Mouse (Mus musculus): Measurements from ENCODE around the gene Olfr111. TPM values are rescaled to one million over a fixed set of nuclear protein-coding genes. Genes with fewer than 3 reads are reported as not detected.

Olfr111 gene
- total and polyA plus RNA-seq, 3 experiments: not detected

- H3K9me3 ChIP-seq (replicated peaks; ENCODE audit: low read length): no peaks in the 10 kb centered on the region
- H3K79me2 ChIP-seq (replicated peaks; ENCODE audit: control insufficient read depth, extremely low read depth, insufficient read depth, poor library complexity, severe bottlenecking): no peaks in the 10 kb centered on the region
- H3K4me1 ChIP-seq (ENCODE audit: control insufficient read depth in 1 of 2, insufficient read depth in 2 of 2): no peaks in the 10 kb centered on the region
- in situ Hi-C loops (cut with MboI; ENCODE audit: low pct_ligation_motif_present, low pct_unique_long_range_greater_than_20kb, low sequenced_read_pairs): no loop called here
- no peak for TF ChIP-seq JUND (conservative IDR thresholded peaks at IDR 0.05; ENCODE audit: low read depth, low read length)
- no peak for TF ChIP-seq IRF4 (IDR thresholded peaks at IDR 0.05; ENCODE audit: low read depth, low read length)
- TF ChIP-seq EP300 (IDR thresholded peaks at IDR 0.05; ENCODE audit: low read length): no peak
- TF ChIP-seq ELF1 (IDR thresholded peaks at IDR 0.05; ENCODE audit: low read depth, low read length): no peak
- no peak for TF ChIP-seq MAZ (IDR thresholded peaks at IDR 0.05; ENCODE audit: low read depth, low read length)
- no peak for TF ChIP-seq HCFC1 (IDR thresholded peaks at IDR 0.05; ENCODE audit: low read depth, low read length)
- TF ChIP-seq MYC (IDR thresholded peaks at IDR 0.05; ENCODE audit: low read depth, low read length): no peak
- no peak for TF ChIP-seq ZNF384 (IDR thresholded peaks at IDR 0.05; ENCODE audit: low read depth, low read length)
- no peak within 1 kb of the TSS for H3K9ac ChIP-seq (ENCODE audit: insufficient read depth, low read depth)
- H3K36me3 ChIP-seq (replicated peaks in 1 of 2; ENCODE audit: control insufficient read depth in 1 of 2, insufficient read depth in 1 of 2, low read length in 1 of 2): no peaks in the 10 kb centered on the region
- no peak within 1 kb of the TSS for H3K4me2 ChIP-seq (ENCODE audit: insufficient read depth, low read depth, poor library complexity, severe bottlenecking)
- no peak within 1 kb of the TSS for H3K4me3 ChIP-seq (replicated peaks in 1 of 3; ENCODE audit: low read depth in 2 of 3, low read length in 2 of 3, poor library complexity in 1 of 3)
- H3K27ac ChIP-seq (ENCODE audit: insufficient read depth, low read depth): no peak within 1 kb of the TSS
- dilution Hi-C loops (cut with MboI; ENCODE audit: extremely low pct_ligation_motif_present, extremely low pct_unique_long_range_greater_than_20kb, low sequenced_read_pairs): no loop called here
- no peak for DNase-seq (ENCODE audit: extremely low read depth)
- H3K27me3 ChIP-seq (replicated peaks): no peaks in the 10 kb centered on the region
Observed at GRCm38 (mm10) chr17:37569351-37569750, 61.5 kb downstream of the Olfr111 start, which contains the start of gene Olfr112. TSS of gene Olfr112 (minus strand) at chr17:37569451.

- Histone ChIP-seq H3K9ac (ENCODE audit: insufficient read depth, low read depth) (no peak within 1 kb of the TSS), H3K27ac (ENCODE audit: insufficient read depth, low read depth) (no peak within 1 kb of the TSS), H3K36me3 (replicated peaks in 1 of 2; ENCODE audit: control insufficient read depth in 1 of 2, insufficient read depth in 1 of 2, low read length in 1 of 2) (no peaks in the 10 kb centered on the region), H3K79me2 (replicated peaks; ENCODE audit: control insufficient read depth, extremely low read depth, insufficient read depth, poor library complexity, severe bottlenecking) (no peaks in the 10 kb centered on the region), H3K4me1 (ENCODE audit: control insufficient read depth in 1 of 2, insufficient read depth in 2 of 2) (no peaks in the 10 kb centered on the region), H3K4me2 (ENCODE audit: insufficient read depth, low read depth, poor library complexity, severe bottlenecking) (no peak within 1 kb of the TSS), H3K9me3 (replicated peaks; ENCODE audit: low read length) (peaks cover 2% of the 10 kb centered on the region), H3K27me3 (replicated peaks) (no peaks in the 10 kb centered on the region), H3K4me3 (replicated peaks in 1 of 3; ENCODE audit: low read depth in 2 of 3, low read length in 2 of 3, poor library complexity in 1 of 3) (no peak within 1 kb of the TSS)
- no peak for DNase-seq (ENCODE audit: extremely low read depth)
- dilution Hi-C loops (cut with MboI; ENCODE audit: extremely low pct_ligation_motif_present, extremely low pct_unique_long_range_greater_than_20kb, low sequenced_read_pairs): no loop called here
- TF ChIP-seq USF1 (IDR thresholded peaks at IDR 0.05; ENCODE audit: low read depth, low read length) (no peak), TCF12 (IDR thresholded peaks at IDR 0.05; ENCODE audit: low read depth, low read length) (no peak), SIN3A (IDR thresholded peaks at IDR 0.05; ENCODE audit: low read length) (no peak), GABPA (IDR thresholded peaks at IDR 0.05; ENCODE audit: insufficient replicate concordance, low read depth, low read length) (no peak), CHD2 (IDR thresholded peaks at IDR 0.05; ENCODE audit: low read length) (no peak), MXI1 (IDR thresholded peaks at IDR 0.05; ENCODE audit: low read depth, low read length) (no peak), ETS1 (conservative IDR thresholded peaks at IDR 0.05; ENCODE audit: low read depth, low read length) (no peak), E2F4 (IDR thresholded peaks at IDR 0.05; ENCODE audit: insufficient replicate concordance, low read depth, low read length) (no peak), MYC (IDR thresholded peaks at IDR 0.05; ENCODE audit: low read depth, low read length) (no peak), MAFK (IDR thresholded peaks at IDR 0.05; ENCODE audit: insufficient replicate concordance, low read length) (no peak), RAD21 (IDR thresholded peaks at IDR 0.05; ENCODE audit: low read depth, low read length) (no peak), KAT2A (IDR thresholded peaks at IDR 0.05; ENCODE audit: insufficient replicate concordance, low read length) (no peak), ZKSCAN1 (IDR thresholded peaks at IDR 0.05; ENCODE audit: borderline replicate concordance, low read depth, low read length) (no peak), USF2 (conservative IDR thresholded peaks at IDR 0.05; ENCODE audit: low read depth, low read length) (no peak)
- in situ Hi-C loops (cut with MboI; ENCODE audit: low pct_ligation_motif_present, low pct_unique_long_range_greater_than_20kb, low sequenced_read_pairs): no loop called here
Observed at GRCm38 (mm10) chr17:37577563-37577962, 69.7 kb downstream of the Olfr111 start, which contains the start of gene Olfr113. TSS of gene Olfr113 (minus strand) at chr17:37577663.

Other genes with a start within 250 kb of the Olfr111 start
Only the 20 nearest of the 24 such genes appear.
- not detected in 2 replicates for gene Olfr101, start 203.7 kb upstream of the Olfr111 start, total RNA-seq (2012; rRNA removed)
- gene Olfr101, start 203.7 kb upstream of the Olfr111 start, total RNA-seq (2014; rRNA removed): not detected in 2 replicates
- gene Olfr101, start 203.7 kb upstream of the Olfr111 start, polyA plus RNA-seq (2012; ENCODE audit: insufficient read length, low read depth): 0.21 and 0.27 TPM in 2 replicates
- gene Olfr102, start 191.0 kb upstream of the Olfr111 start, total RNA-seq (2012; rRNA removed): not detected in 2 replicates
- not detected in 2 replicates for gene Olfr102, start 191.0 kb upstream of the Olfr111 start, total RNA-seq (2014; rRNA removed)
- gene Olfr102, start 191.0 kb upstream of the Olfr111 start, polyA plus RNA-seq (2012; ENCODE audit: insufficient read length, low read depth): not detected in 2 replicates
- not detected in 2 replicates for gene Olfr103, start 168.3 kb upstream of the Olfr111 start, total RNA-seq (2012; rRNA removed)
- gene Olfr103, start 168.3 kb upstream of the Olfr111 start, total RNA-seq (2014; rRNA removed): not detected in 2 replicates
- not detected in 2 replicates for gene Olfr103, start 168.3 kb upstream of the Olfr111 start, polyA plus RNA-seq (2012; ENCODE audit: insufficient read length, low read depth)
- not detected in 2 replicates for gene Olfr104-ps, start 148.4 kb upstream of the Olfr111 start, total RNA-seq (2012; rRNA removed)
- not detected in 2 replicates for gene Olfr104-ps, start 148.4 kb upstream of the Olfr111 start, total RNA-seq (2014; rRNA removed)
- not detected in 2 replicates for gene Olfr104-ps, start 148.4 kb upstream of the Olfr111 start, polyA plus RNA-seq (2012; ENCODE audit: insufficient read length, low read depth)
- gene Olfr105-ps, start 129.0 kb upstream of the Olfr111 start, total RNA-seq (2012; rRNA removed): not detected in 2 replicates
- not detected in 2 replicates for gene Olfr105-ps, start 129.0 kb upstream of the Olfr111 start, total RNA-seq (2014; rRNA removed)
- gene Olfr105-ps, start 129.0 kb upstream of the Olfr111 start, polyA plus RNA-seq (2012; ENCODE audit: insufficient read length, low read depth): not detected in 2 replicates
- not detected in 2 replicates for gene Olfr106-ps, start 117.6 kb upstream of the Olfr111 start, total RNA-seq (2012; rRNA removed)
- not detected in 2 replicates for gene Olfr106-ps, start 117.6 kb upstream of the Olfr111 start, total RNA-seq (2014; rRNA removed)
- gene Olfr106-ps, start 117.6 kb upstream of the Olfr111 start, polyA plus RNA-seq (2012; ENCODE audit: insufficient read length, low read depth): not detected in 2 replicates
- gene Olfr107, start 108.8 kb upstream of the Olfr111 start, total RNA-seq (2012; rRNA removed): not detected in 2 replicates
- gene Olfr107, start 108.8 kb upstream of the Olfr111 start, total RNA-seq (2014; rRNA removed): not detected in 2 replicates
- gene Olfr107, start 108.8 kb upstream of the Olfr111 start, polyA plus RNA-seq (2012; ENCODE audit: insufficient read length, low read depth): 0.05 TPM in 1 of 2 replicates, not detected in the other
- gene Olfr108, start 62.5 kb upstream of the Olfr111 start, total RNA-seq (2012; rRNA removed): not detected in 2 replicates
- not detected in 2 replicates for gene Olfr108, start 62.5 kb upstream of the Olfr111 start, total RNA-seq (2014; rRNA removed)
- gene Olfr108, start 62.5 kb upstream of the Olfr111 start, polyA plus RNA-seq (2012; ENCODE audit: insufficient read length, low read depth): not detected in 2 replicates
- not detected in 2 replicates for gene Olfr109, start 49.1 kb upstream of the Olfr111 start, total RNA-seq (2012; rRNA removed)
- not detected in 2 replicates for gene Olfr109, start 49.1 kb upstream of the Olfr111 start, total RNA-seq (2014; rRNA removed)
- not detected in 2 replicates for gene Olfr109, start 49.1 kb upstream of the Olfr111 start, polyA plus RNA-seq (2012; ENCODE audit: insufficient read length, low read depth)
- gene H2-M2, start 24.5 kb upstream of the Olfr111 start, total RNA-seq (2012; rRNA removed): not detected in 2 replicates
- not detected in 2 replicates for gene H2-M2, start 24.5 kb upstream of the Olfr111 start, total RNA-seq (2014; rRNA removed)
- gene H2-M2, start 24.5 kb upstream of the Olfr111 start, polyA plus RNA-seq (2012; ENCODE audit: insufficient read length, low read depth): 2.1 and 2.9 TPM in 2 replicates
- not detected in 2 replicates for gene Olfr110, start 15.6 kb upstream of the Olfr111 start, total RNA-seq (2012; rRNA removed)
- not detected in 2 replicates for gene Olfr110, start 15.6 kb upstream of the Olfr111 start, total RNA-seq (2014; rRNA removed)
- not detected in 2 replicates for gene Olfr110, start 15.6 kb upstream of the Olfr111 start, polyA plus RNA-seq (2012; ENCODE audit: insufficient read length, low read depth)
- not detected in 2 replicates for gene Olfr112, start 61.4 kb downstream of the Olfr111 start, total RNA-seq (2012; rRNA removed)
- gene Olfr112, start 61.4 kb downstream of the Olfr111 start, total RNA-seq (2014; rRNA removed): not detected in 2 replicates
- gene Olfr112, start 61.4 kb downstream of the Olfr111 start, polyA plus RNA-seq (2012; ENCODE audit: insufficient read length, low read depth): not detected in 2 replicates
- not detected in 2 replicates for gene Olfr113, start 69.6 kb downstream of the Olfr111 start, total RNA-seq (2012; rRNA removed)
- not detected in 2 replicates for gene Olfr113, start 69.6 kb downstream of the Olfr111 start, total RNA-seq (2014; rRNA removed)
- gene Olfr113, start 69.6 kb downstream of the Olfr111 start, polyA plus RNA-seq (2012; ENCODE audit: insufficient read length, low read depth): not detected in 2 replicates
- not detected in 2 replicates for gene Olfr114, start 84.7 kb downstream of the Olfr111 start, total RNA-seq (2012; rRNA removed)
- not detected in 2 replicates for gene Olfr114, start 84.7 kb downstream of the Olfr111 start, total RNA-seq (2014; rRNA removed)
- gene Olfr114, start 84.7 kb downstream of the Olfr111 start, polyA plus RNA-seq (2012; ENCODE audit: insufficient read length, low read depth): not detected in 2 replicates
- not detected in 2 replicates for gene Olfr115, start 119.1 kb downstream of the Olfr111 start, total RNA-seq (2012; rRNA removed)
- not detected in 2 replicates for gene Olfr115, start 119.1 kb downstream of the Olfr111 start, total RNA-seq (2014; rRNA removed)
- gene Olfr115, start 119.1 kb downstream of the Olfr111 start, polyA plus RNA-seq (2012; ENCODE audit: insufficient read length, low read depth): not detected in 2 replicates
- gene Olfr116, start 119.2 kb downstream of the Olfr111 start, total RNA-seq (2012; rRNA removed): not detected in 2 replicates
- not detected in 2 replicates for gene Olfr116, start 119.2 kb downstream of the Olfr111 start, total RNA-seq (2014; rRNA removed)
- gene Olfr116, start 119.2 kb downstream of the Olfr111 start, polyA plus RNA-seq (2012; ENCODE audit: insufficient read length, low read depth): not detected in 2 replicates
- gene Olfr117, start 155.8 kb downstream of the Olfr111 start, total RNA-seq (2012; rRNA removed): not detected in 2 replicates
- not detected in 2 replicates for gene Olfr117, start 155.8 kb downstream of the Olfr111 start, total RNA-seq (2014; rRNA removed)
- not detected in 2 replicates for gene Olfr117, start 155.8 kb downstream of the Olfr111 start, polyA plus RNA-seq (2012; ENCODE audit: insufficient read length, low read depth)
- not detected in 2 replicates for gene Olfr118, start 159.0 kb downstream of the Olfr111 start, total RNA-seq (2012; rRNA removed)
- not detected in 2 replicates for gene Olfr118, start 159.0 kb downstream of the Olfr111 start, total RNA-seq (2014; rRNA removed)
- not detected in 2 replicates for gene Olfr118, start 159.0 kb downstream of the Olfr111 start, polyA plus RNA-seq (2012; ENCODE audit: insufficient read length, low read depth)
- gene Olfr119, start 188.5 kb downstream of the Olfr111 start, total RNA-seq (2012; rRNA removed): not detected in 2 replicates
- gene Olfr119, start 188.5 kb downstream of the Olfr111 start, total RNA-seq (2014; rRNA removed): not detected in 2 replicates
- not detected in 2 replicates for gene Olfr119, start 188.5 kb downstream of the Olfr111 start, polyA plus RNA-seq (2012; ENCODE audit: insufficient read length, low read depth)
- gene Olfr120, start 213.8 kb downstream of the Olfr111 start, total RNA-seq (2012; rRNA removed): not detected in 2 replicates
- not detected in 2 replicates for gene Olfr120, start 213.8 kb downstream of the Olfr111 start, total RNA-seq (2014; rRNA removed)
- gene Olfr120, start 213.8 kb downstream of the Olfr111 start, polyA plus RNA-seq (2012; ENCODE audit: insufficient read length, low read depth): not detected in 2 replicates

Data from CH12.LX (cell line).